Mouse (Mus musculus) testis, adult 2 months (tissue): ENCODE measurements around the gene Igll1. TPM values are rescaled to one million over a fixed set of nuclear protein-coding genes. Genes with fewer than 3 reads are reported as not detected.
A peak's percentile ranks its signal among the peaks of the same experiment; 100 is the strongest.

Experiments used
- H3K27ac ChIP-seq: fragments of 200-500 bp; 2 replicates; pipeline ENCODE4 v1.5.1; 2012; ENCODE audit warnings: low read depth, low read length; ENCODE audit not compliant: control insufficient read depth, insufficient read depth
- H3K27me3 ChIP-seq: fragments of 200-500 bp; 2 replicates; pipeline ENCODE4 v1.6.1; 2012; ENCODE audit warnings: mild to moderate bottlenecking, low read length, moderate library complexity; ENCODE audit not compliant: control insufficient read depth, insufficient read depth
- H3K36me3 ChIP-seq: fragments of 200-500 bp; 2 replicates; pipeline ENCODE4 v1.6.1; 2012; ENCODE audit warnings: mild to moderate bottlenecking, low read length; ENCODE audit not compliant: control insufficient read depth, insufficient read depth
- H3K4me1 ChIP-seq: fragments of 200-500 bp; 2 replicates; pipeline ENCODE4 v1.6.1; 2012; ENCODE audit warnings: low read length; ENCODE audit not compliant: control insufficient read depth, insufficient read depth
- H3K4me3 ChIP-seq: fragments of 200-500 bp; 2 replicates; pipeline ENCODE4 v1.5.1; 2012; ENCODE audit warnings: low read depth, mild to moderate bottlenecking, low read length, moderate library complexity, mixed read lengths; ENCODE audit not compliant: control insufficient read depth
- CTCF ChIP-seq: fragments of 200-500 bp; IDR thresholded peaks from 2 replicates; pipeline ENCODE4 v1.5.1; 2012; ENCODE audit warnings: low read depth, mild to moderate bottlenecking, inconsistent platforms, low read length, moderate library complexity; ENCODE audit not compliant: control insufficient read depth, insufficient read depth, insufficient replicate concordance
- POLR2A ChIP-seq: fragments of 200-500 bp; IDR thresholded peaks from 2 replicates; pipeline ENCODE4 v1.6.1; 2012; ENCODE audit warnings: low read depth, mild to moderate bottlenecking, inconsistent platforms, low read length, moderate library complexity; ENCODE audit not compliant: control insufficient read depth
- polyA plus RNA-seq: library from polyadenylated mRNA; depleted of rRNA; stranded (reverse); fragments of >200 nt; gene quantifications from 2 replicates; pipeline ENCODE4 v1.2.3, GENCODE M21; 2012; rRNA removed

Igll1 gene
- polyA plus RNA-seq, 1 experiment: not detected

- Histone ChIP-seq H3K27me3 (no peaks in the 10 kb centered on the region), H3K27ac (peak overlapping the region; percentile 93; the same call in 1 of the 2 replicates), H3K4me3 (peak overlapping the region; percentile 96; the same call in 1 of the 2 replicates), H3K36me3 (no peaks in the 10 kb centered on the region; the same call in 1 of the 2 replicates), H3K4me1 (peaks cover 7% of the 10 kb centered on the region)
- TF ChIP-seq POLR2A (no peak), CTCF (no peak)
Measured at GRCm38 (mm10) chr16:16829671-16830070, 34.1 kb downstream of the Igll1 start.

- Histone ChIP-seq H3K36me3 (no peaks in the 10 kb centered on the region; the same call in 1 of the 2 replicates), H3K27me3 (no peaks in the 10 kb centered on the region), H3K4me3 (peak within 1 kb of the TSS; percentile 96), H3K27ac (peak within 1 kb of the TSS; percentile 93), H3K4me1 (peaks cover 7% of the 10 kb centered on the region)
- TF ChIP-seq CTCF (peak; percentile 31; the same call in 1 of the 2 replicates), POLR2A (peak; percentile 97; the same call in 1 of the 2 replicates)
Measured at GRCm38 (mm10) chr16:16828757-16829615, 34.8 kb downstream of the Igll1 start, which contains the start of gene Spag6l. TSS of gene Spag6l (minus strand) at chr16:16829456.

- Histone ChIP-seq H3K4me1 (peaks cover 7% of the 10 kb centered on the region), H3K36me3 (no peaks in the 10 kb centered on the region; the same call in 1 of the 2 replicates), H3K4me3 (no peak overlapping the region), H3K27me3 (no peaks in the 10 kb centered on the region), H3K27ac (no peak overlapping the region)
- TF ChIP-seq POLR2A (no peak), CTCF (no peak)
Measured at GRCm38 (mm10) chr16:16826223-16826622, 37.6 kb downstream of the Igll1 start.

DNA sequence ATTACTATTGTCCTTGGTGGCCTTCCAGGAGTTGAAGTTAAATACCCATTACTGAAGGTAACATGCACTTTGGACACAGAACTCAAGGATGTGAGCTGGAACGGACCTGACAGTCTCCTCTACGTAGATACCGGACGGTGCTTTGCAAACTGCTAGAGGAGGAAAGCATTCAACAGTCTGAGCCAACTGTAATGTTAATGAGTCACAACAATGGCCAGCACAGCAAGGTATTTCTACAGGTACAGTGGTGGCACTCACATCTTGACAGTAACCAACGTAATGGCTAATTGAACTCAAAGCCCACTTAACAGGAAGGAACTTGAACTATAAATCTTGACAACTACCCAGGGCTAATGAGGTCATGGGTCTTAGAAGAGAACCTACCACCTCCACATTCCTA lies 38.3 kb downstream of the Igll1 start:
- H3K36me3 ChIP-seq: no peaks in the 10 kb centered on the region; the same call in 1 of the 2 replicates
- TF ChIP-seq CTCF (no peak), POLR2A (no peak)
- no peak overlapping the region for H3K4me3 ChIP-seq
- H3K4me1 ChIP-seq: peaks cover 7% of the 10 kb centered on the region
- H3K27ac ChIP-seq: no peak overlapping the region
- H3K27me3 ChIP-seq: no peaks in the 10 kb centered on the region

Other genes with a start within 250 kb of the Igll1 start
- gene Olfr19, start 187.6 kb downstream of the Igll1 start, polyA plus RNA-seq: 1.1 and 1.6 TPM in 2 replicates
- gene Spag6l, start 34.5 kb downstream of the Igll1 start, polyA plus RNA-seq: 150 and 152 TPM in 2 replicates
- 86.6 and 87.1 TPM in 2 replicates for gene Top3b, start 6.8 kb upstream of the Igll1 start, polyA plus RNA-seq
- gene Vpreb1, start 6.9 kb upstream of the Igll1 start, polyA plus RNA-seq: 0.15 and 0.65 TPM in 2 replicates
- 25.8 and 30.2 TPM in 2 replicates for gene Ppm1f, start 32.5 kb upstream of the Igll1 start, polyA plus RNA-seq
- gene Mapk1, start 119.4 kb upstream of the Igll1 start, polyA plus RNA-seq: 35.5 and 42.0 TPM in 2 replicates
- 417 and 464 TPM in 2 replicates for gene Ypel1, start 205.7 kb upstream of the Igll1 start, polyA plus RNA-seq
- 75.3 and 88.8 TPM in 2 replicates for gene Ppil2, start 247.3 kb upstream of the Igll1 start, polyA plus RNA-seq